ENCODE assay signal across 10 mouse cellular contexts in genomic region chr7:130726724-130727422, GRCm38 (mm10). TPM values are rescaled to one million over a fixed set of nuclear protein-coding genes. Genes with fewer than 3 reads are reported as not detected.
DNase-seq lines count a peak whose midpoint lies in the region; ATAC-seq and TF ChIP-seq lines count a peak whose summit lies in the region.
"Had no signal": no experiment of that assay in that cellular context is flagged by ENCODE, and none has a peak within 500 bp of the region (broad histone marks: within the 10 kb centered on the region; RNA-seq: fewer than 3 reads in every experiment).

No protein-coding gene starts in this region.

- H3K27ac ChIP-seq in lung, postnatal 0 days (ENCODE audit: low read length), result no peak overlapping the region
- peak overlapping the region; percentile 59 for H3K27ac ChIP-seq in heart, embryonic 15.5 days
- peak overlapping the region; percentile 94 for H3K27ac ChIP-seq in small intestine, adult 2 months (ENCODE audit: insufficient read depth, low read depth, low read length)
- no peak overlapping the region for H3K27ac ChIP-seq in forebrain, embryonic 15.5 days (replicated peaks)

- no peak overlapping the region for H3K4me2 ChIP-seq in lung, postnatal 0 days (replicated peaks; ENCODE audit: low read depth, low read length)
- H3K4me2 ChIP-seq in heart, embryonic 15.5 days, result peak overlapping the region; percentile 15; the same call in 1 of the 2 replicates
- H3K4me2 ChIP-seq in forebrain, embryonic 15.5 days (replicated peaks), result no peak overlapping the region
- H3K4me2 ChIP-seq: midbrain, embryonic 11.5 days had no signal

- H3K9ac ChIP-seq in lung, postnatal 0 days (replicated peaks; ENCODE audit: low read depth), result no peak overlapping the region
- H3K9ac ChIP-seq in heart, embryonic 15.5 days, result no peak overlapping the region
- no peak overlapping the region for H3K9ac ChIP-seq in forebrain, embryonic 15.5 days (replicated peaks)

- H3K4me3 ChIP-seq in lung, postnatal 0 days (ENCODE audit: low read depth, low read length), result no peak overlapping the region
- H3K4me3 ChIP-seq in heart, embryonic 15.5 days, result no peak overlapping the region
- peak overlapping the region; percentile 48 for H3K4me3 ChIP-seq in small intestine, adult 2 months (ENCODE audit: low read depth, low read length)
- H3K4me3 ChIP-seq in forebrain, embryonic 15.5 days, result no peak overlapping the region

- H3K9me3 ChIP-seq in lung, postnatal 0 days (ENCODE audit: low read length), result no peaks in the 10 kb centered on the region
- no peaks in the 10 kb centered on the region for H3K9me3 ChIP-seq in heart, embryonic 15.5 days (replicated peaks)
- no peaks in the 10 kb centered on the region for H3K9me3 ChIP-seq in forebrain, embryonic 15.5 days

- peak; percentile 37; the same call in 1 of the 2 replicates for ATAC-seq in lung, postnatal 0 days
- ATAC-seq in heart, embryonic 15.5 days (replicated peaks; ENCODE audit: insufficient number of reproducible peaks, insufficient read depth, low FRiP score, low read depth), result 0 out of 2 replicates have a peak, but pooled peaks have one; percentile 32
- ATAC-seq in forebrain, embryonic 15.5 days (replicated peaks), result no peak

- TF ChIP-seq POLR2A in small intestine, adult 2 months (IDR thresholded peaks at IDR 0.05; ENCODE audit: low read depth, low read length), result 0 out of 2 replicates have a peak, but pooled peaks have one; percentile 36

- peak; percentile 31 for DNase-seq in adrenal gland, postnatal 14 days
- DNase-seq in adrenal gland, postnatal 25 days, result no peak
- DNase-seq in lung, postnatal 0 days (ENCODE audit: low spot score), result peak; percentile 18
- DNase-seq in lung, postnatal 14 days, result no peak
- DNase-seq in gastrocnemius, postnatal 25 days, result no peak
- DNase-seq: cerebellum, postnatal 36 days had no signal

- no peak for TF ChIP-seq EP300 in lung, postnatal 0 days (IDR thresholded peaks at IDR 0.05)

- no peak for TF ChIP-seq CTCF in lung, postnatal 0 days (IDR thresholded peaks at IDR 0.05)
- TF ChIP-seq CTCF in small intestine, adult 2 months (IDR thresholded peaks at IDR 0.05; ENCODE audit: extremely low read depth, insufficient read length, insufficient replicate concordance, low read depth, low read length), result no peak

- H3K36me3 ChIP-seq in lung, postnatal 0 days (ENCODE audit: insufficient read depth, low read length), result no peaks in the 10 kb centered on the region
- peaks cover 29% of the 10 kb centered on the region for H3K36me3 ChIP-seq in heart, embryonic 15.5 days
- H3K36me3 ChIP-seq in small intestine, adult 2 months (ENCODE audit: control insufficient read depth, insufficient read depth, low read length), result peaks cover 5% of the 10 kb centered on the region; the same call in 1 of the 2 replicates
- peaks cover 22% of the 10 kb centered on the region for H3K36me3 ChIP-seq in forebrain, embryonic 15.5 days

- H3K27me3 ChIP-seq in lung, postnatal 0 days (replicated peaks; ENCODE audit: insufficient read depth, low read length), result no peaks in the 10 kb centered on the region
- no peaks in the 10 kb centered on the region for H3K27me3 ChIP-seq in heart, embryonic 15.5 days
- H3K27me3 ChIP-seq in small intestine, adult 2 months (ENCODE audit: control insufficient read depth, insufficient read depth, low read length), result no peaks in the 10 kb centered on the region
- no peaks in the 10 kb centered on the region for H3K27me3 ChIP-seq in forebrain, embryonic 15.5 days

- H3K4me1 ChIP-seq in lung, postnatal 0 days (ENCODE audit: insufficient read depth, low read depth, low read length), result no peaks in the 10 kb centered on the region; the same call in 1 of the 2 replicates
- H3K4me1 ChIP-seq in heart, embryonic 15.5 days (replicated peaks), result peaks cover 30% of the 10 kb centered on the region
- H3K4me1 ChIP-seq in small intestine, adult 2 months (ENCODE audit: control insufficient read depth, insufficient read depth, insufficient read length, low read length), result peaks cover 15% of the 10 kb centered on the region
- H3K4me1 ChIP-seq in forebrain, embryonic 15.5 days, result peaks cover 13% of the 10 kb centered on the region

- 41% methylated on average over 8 of the region's 8 CpGs for WGBS in lung, postnatal 0 days
- WGBS in heart, embryonic 15.5 days, result 35% methylated on average over 8 of the region's 8 CpGs
- 15% methylated on average over 8 of the region's 8 CpGs for WGBS in small intestine, adult 2 months
- WGBS in forebrain, embryonic 15.5 days, result 72% methylated on average over 8 of the region's 8 CpGs

RNA-seq across cellular contexts. Expression of gene Btbd16, which starts 47.0 kb away (rescaled TPM):
- not detected in 2 replicates for total RNA-seq in adrenal gland, postnatal 14 days (2021)
- not detected in 2 replicates for total RNA-seq in adrenal gland, postnatal 25 days (2021)
- polyA plus RNA-seq in lung, postnatal 0 days (2015; fragmentation: Nextera tagmentation; extraction: Ambion mirVana), result 0.08 TPM in 1 of 2 replicates, not detected in the other
- 0.09 TPM in 1 of 2 replicates, not detected in the other for polyA plus RNA-seq in heart, embryonic 15.5 days (2015; fragmentation: Nextera tagmentation; extraction: Ambion mirVana)
- polyA plus RNA-seq in small intestine, adult 2 months (2012; rRNA removed), result 0.10 TPM in 1 of 2 replicates, not detected in the other
- not detected in 2 replicates for polyA plus RNA-seq in forebrain, embryonic 15.5 days (2015; fragmentation: Nextera tagmentation; extraction: Ambion mirVana)
- under 1 TPM in 1 of 2 experiments, not detected in 1; 0.24 TPM for total RNA-seq in gastrocnemius, postnatal 25 days (2021)
- polyA plus RNA-seq: midbrain, embryonic 11.5 days had no signal

Comparison
In these comparisons a context has a peak if more than half of its experiments do, and no peak if none do; other contexts are left out.
1. DNase-seq: peak in adrenal gland, postnatal 14 days (single experiment) and lung, postnatal 0 days (single experiment); none in adrenal gland, postnatal 25 days (single experiment), lung, postnatal 14 days (single experiment) and gastrocnemius, postnatal 25 days (single experiment).
2. H3K27ac ChIP-seq: peak in heart, embryonic 15.5 days (single experiment) and small intestine, adult 2 months (single experiment); none in lung, postnatal 0 days (single experiment) and forebrain, embryonic 15.5 days (single experiment).